Mouse (Mus musculus) thymus, adult 18-20 months (tissue): ENCODE measurements around the gene Praf2.
A peak's percentile ranks its signal among the peaks of the same experiment; 100 is the strongest.
"Not testable (repeated sequence)": the region's sequence is repeated elsewhere in the genome, so short reads cannot be mapped to it uniquely, and the experiment has no call there.

ENCODE experiments used
- DNase-seq, 2 experiments: peaks; one replicate each; pipeline ENCODE4 v3.0.0; 2022; ENCODE audit warnings: mixed read lengths in 2 of 2

Gene Praf2

DNA sequence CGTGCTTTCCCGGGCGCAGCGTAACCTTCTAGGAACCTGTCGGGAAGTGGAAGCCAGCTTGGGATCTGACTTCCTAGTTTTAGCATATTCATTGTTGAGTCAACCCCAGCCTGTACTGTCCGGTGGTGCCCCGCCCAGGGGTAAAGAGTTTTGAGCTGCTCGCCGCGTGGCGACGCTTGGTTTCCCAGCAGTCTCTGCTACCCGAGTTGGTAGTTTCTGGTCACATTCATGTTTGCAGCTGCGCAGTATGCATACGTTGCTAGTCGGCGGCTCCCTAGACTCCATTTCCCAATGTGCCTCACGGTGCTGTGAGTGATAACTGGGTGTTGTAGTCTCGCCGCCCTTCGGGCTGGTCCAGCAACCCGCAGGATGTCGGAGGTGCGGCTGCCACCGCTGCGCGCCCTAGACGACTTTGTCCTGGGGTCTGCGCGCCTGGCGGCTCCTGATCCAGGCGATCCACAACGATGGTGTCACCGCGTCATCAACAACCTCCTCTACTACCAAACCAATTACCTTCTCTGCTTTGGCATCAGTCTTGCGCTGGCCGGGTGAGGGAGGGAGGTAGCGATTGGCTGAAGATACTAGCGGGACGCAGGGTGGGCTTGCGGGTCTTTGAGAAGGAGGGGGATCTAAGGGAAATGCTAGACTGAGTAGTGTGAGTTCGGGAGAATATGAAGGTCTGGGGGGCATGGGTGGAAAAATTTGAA, at the start of gene Praf2:
Praf2 (plus strand) TSS at position 225 of the 707 bp plus-strand sequence.
- peak; percentile 60 to 69 for DNase-seq

DNA sequence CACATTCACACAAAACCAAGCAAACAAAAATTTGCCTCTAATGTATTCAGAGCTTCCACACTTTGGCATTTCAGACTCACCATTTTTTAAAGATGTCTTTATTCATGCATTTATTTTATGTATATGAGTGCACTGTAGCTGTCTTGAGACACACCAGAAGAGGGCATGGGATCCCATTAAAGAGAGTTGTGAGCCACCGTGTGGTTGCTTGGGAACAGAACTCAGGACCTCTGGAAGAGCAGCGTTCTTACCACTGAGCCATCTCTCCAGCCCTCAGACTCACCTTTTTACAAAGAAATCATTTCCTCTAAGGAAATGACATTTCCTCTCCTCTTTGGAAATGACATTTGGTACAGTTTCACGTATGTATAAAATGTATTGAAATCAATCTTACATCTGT, 49.3 kb upstream of the Praf2 start:
- no peak for DNase-seq

DNA sequence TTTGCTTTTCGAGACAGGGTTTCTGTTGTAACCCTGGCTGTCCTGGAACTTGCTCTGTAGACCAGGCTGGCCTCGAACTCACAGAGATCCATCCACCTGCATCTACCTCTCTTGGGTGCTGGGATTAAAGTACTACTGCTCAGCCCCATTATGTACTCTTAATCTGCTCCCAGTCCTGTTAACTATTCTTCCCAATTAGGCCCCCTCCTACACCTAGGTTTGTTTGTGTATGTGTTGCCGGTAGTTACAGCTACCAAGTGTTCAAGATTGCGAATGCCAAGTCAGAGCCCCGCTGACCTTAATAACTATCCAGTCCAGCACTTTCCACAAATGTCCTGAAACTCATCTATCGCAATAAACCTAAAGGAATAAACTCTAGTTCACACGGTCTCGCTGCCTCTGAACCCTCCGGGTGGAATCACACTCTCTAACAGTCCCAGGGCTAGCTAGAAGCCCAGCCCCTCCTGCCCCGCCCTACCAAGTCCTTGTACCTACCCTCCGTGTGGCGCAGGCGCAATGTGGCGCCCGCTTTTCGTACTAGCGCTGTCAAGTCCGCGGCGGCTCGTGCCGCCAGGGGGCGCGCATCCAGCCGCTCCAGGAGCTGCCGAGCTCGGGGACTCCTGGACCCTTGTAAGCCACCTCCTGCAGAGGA, 48.7 kb upstream of the Praf2 start:
- DNase-seq = peak; percentile 74 to 77

DNA sequence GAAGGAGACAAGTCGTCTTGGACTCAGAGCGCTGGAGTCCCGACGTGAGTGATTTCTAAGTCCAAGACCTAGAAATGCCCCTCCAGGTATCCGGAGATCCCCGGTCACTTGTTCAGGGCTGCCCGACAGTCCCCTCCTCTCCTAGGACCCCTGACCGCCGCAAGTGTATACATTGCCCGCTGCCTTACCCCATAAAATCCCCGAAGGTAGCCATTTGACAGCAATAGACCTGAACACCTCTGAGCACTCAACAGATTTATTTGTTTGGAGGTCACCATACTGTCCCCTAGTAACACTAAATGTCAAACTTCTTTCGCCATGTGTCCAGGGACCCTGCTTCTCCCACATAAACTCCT, 48.2 kb upstream of the Praf2 start:
- DNase-seq = no peak

DNA sequence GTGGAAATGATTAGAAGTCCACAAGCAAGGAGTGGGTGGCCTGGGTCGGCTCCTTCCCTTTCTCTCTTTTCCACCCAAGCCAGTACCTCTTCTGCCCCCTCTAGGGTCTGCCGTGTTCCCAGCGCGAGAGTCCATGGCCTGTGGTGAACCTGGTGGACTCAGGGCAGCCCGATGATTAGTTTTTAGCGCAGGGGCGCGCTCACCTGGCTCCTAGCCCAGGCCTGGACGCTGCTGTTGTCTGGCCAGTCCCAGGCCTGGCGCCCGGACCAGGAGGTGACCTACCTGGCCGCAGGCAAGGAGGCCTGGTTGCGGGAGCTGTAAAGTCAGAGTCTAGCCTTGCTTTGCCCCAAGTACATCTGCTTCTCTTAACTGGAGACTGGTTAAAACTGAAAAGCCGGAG, 47.4 kb upstream of the Praf2 start, which contains the start of gene Magix:
Magix (minus strand) TSS at position 388 of the 400 bp plus-strand sequence.
- no peak for DNase-seq

DNA sequence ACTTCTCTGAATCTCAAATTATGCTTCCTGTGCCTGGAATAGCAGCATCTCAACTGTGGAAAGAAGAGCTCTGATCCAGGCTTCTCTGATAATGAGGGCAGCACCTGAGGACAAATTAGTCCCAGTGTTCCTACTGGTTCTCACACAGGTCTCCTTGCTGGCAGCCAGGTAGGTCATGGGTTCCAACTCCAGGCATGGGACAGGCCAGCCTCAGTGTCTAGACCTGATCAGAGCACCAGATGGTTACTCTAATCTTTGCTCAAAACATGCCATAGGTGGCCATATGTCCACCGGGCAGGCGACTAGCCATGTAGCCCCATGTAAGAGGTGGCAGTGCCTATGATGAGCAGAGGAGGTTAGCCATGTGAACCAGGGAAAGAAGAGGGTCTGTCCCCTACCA, 39.9 kb upstream of the Praf2 start:
- DNase-seq = no peak

DNA sequence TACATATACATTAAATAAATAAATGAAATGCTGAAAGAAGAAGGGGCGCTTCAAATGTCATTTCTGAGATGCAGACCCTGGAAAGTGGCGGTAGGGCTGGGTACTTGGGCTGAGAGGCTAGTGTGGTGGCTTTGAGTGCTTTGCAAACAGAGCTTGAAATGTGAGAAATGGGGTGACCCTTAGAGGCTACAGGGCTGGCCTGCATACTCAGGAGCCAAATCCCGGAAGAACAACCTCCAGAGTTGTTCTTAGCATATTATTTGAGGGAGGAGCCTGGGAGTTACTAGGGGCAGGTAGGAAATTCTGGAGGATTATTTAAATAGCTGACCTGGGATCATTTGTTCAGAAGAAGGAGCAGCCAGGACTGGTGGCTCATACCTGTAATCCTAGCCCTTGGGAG, 37.8 kb upstream of the Praf2 start:
- no peak for DNase-seq

DNA sequence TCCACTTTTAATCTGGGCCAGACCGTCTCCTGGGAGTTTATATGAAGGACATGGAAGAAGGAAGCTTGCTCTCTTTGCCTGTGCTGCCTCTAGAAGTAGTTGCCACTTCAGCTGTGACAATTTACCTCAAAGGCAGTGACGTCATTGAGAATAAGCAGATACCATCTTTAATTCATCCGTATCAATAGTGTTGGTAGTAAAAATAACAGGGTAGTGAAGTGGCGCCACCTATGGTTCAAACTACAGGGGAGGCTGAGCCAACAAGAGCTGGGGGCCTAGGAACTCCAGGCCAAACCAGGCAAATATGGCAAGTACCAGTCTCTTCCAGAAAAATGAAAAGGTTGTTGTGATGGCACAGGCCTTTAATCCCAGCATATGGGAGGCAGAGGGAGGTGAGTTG, 35.4 kb upstream of the Praf2 start:
- no peak for DNase-seq

DNA sequence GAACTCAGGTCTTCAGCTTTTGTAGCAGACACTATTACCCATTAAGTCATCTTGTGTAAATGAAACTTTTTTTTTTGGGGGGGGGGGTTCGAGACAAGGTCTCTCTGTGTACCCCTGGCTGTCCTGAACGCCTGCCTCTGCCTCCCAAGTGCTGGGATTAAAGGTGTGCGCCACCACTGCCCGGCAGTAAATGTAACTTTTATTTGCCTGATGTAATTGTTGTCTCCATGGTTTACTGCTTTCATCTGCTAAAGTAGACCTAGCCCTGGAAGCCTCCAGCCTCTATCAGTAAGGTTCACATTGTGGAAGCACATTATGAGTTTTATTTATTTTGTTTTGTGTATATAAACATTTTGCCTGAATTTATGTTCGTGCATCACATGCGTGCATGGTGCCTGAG, 31.7 kb upstream of the Praf2 start:
- DNase-seq = no peak

DNA sequence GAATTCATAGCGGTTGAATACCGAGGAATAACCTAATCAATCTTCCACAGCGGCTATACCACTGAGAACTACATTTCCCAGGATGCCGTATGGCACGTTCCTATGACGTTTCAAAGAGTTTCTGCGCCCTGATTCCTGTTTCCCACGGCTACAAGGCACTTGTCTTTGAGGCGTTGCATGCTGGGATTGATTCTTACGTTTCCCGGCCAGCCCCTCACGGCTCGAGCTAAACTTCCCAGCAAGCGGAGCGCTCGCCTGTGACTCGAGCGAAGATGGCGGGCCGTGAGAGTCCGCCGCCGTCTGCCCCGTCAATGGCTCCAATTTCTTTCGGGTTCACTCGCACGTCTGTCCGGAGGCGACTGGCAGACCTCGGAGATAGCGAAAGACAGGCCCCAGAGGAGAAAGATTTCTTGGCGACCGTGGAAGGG, 31.3 kb upstream of the Praf2 start, which contains the start of gene Gpkow:
Gpkow (plus strand) TSS at position 178 of the 428 bp plus-strand sequence.
- DNase-seq = peak; percentile 70 to 79

DNA sequence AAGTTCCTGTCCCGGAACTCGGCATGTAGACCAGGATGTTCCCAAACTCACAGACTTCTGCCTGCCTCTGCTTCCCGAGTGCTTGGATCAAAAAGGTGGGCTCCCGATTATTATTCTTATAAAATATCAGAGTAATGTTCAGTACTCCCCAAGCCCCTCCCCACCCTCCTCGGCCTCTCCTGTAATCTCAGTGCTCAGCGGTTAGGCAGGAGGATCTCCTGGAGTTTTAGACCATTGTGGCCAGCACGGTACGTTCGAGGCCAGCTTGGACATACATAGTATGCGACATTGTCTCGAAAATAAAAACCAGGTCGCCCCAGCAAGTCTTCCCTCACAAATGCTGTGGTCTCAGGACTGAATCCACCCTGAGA, 14.5 kb upstream of the Praf2 start:
- not testable (repeated sequence) for DNase-seq

DNA sequence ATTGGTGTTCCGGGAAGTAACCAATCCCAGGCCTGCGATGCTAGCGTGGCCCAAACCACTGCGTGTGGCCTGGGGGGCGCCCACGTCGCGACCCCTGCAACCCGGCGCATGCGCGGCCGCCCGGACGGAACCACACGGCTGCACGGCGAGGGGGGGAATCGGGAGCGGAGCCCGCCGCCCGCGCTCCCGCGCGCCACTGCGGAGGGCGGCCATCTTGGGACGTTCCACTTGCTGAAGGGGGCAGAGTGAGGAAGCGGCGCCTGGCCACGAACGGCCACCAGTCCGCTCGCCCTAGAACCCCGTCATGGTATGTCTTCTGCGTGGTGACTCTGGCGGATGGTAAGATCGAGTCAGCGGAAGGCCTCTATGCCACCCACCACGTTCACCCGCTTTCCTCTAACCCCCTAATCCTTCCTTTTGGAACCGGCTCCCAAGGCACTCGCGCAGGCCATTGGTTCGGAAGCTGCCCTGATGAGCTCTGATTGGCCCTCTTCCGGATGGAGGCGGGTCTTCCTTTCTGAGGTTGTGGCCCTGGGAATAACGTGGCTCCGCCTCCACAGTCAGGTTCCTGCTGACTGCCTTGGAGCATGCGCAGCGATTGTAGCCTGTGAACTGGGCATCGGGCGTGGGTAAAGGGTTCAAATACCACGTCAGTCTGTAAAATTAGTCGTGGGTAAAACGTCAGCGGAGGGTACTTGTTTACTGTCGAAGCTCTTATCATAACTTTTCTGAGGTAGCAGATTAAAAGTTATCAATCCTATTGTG, 13.9 kb upstream of the Praf2 start, which contains the start of gene Wdr45:
Wdr45 (plus strand) TSS at position 199 of the 765 bp plus-strand sequence.
- DNase-seq = peak; percentile 80 to 92

DNA sequence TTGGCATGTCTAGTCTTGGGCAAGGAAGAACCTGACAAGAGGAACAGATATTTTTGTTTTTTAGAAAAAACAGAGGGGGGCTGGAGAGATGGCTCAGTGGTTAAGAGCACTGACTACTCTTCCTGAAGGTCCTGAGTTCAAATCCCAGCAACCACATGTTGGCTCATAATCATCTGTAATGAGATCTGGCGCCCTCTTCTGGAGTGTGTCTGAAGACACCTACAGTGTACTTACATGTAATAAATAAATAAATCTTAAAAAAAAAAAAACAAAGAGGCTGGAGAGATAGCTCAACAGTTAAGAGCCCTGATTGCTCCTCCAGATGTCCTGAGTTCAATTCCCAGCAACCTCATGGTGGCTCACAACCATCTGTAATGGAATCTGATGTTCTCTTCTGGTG, 12.2 kb upstream of the Praf2 start:
- DNase-seq = not testable (repeated sequence)

DNA sequence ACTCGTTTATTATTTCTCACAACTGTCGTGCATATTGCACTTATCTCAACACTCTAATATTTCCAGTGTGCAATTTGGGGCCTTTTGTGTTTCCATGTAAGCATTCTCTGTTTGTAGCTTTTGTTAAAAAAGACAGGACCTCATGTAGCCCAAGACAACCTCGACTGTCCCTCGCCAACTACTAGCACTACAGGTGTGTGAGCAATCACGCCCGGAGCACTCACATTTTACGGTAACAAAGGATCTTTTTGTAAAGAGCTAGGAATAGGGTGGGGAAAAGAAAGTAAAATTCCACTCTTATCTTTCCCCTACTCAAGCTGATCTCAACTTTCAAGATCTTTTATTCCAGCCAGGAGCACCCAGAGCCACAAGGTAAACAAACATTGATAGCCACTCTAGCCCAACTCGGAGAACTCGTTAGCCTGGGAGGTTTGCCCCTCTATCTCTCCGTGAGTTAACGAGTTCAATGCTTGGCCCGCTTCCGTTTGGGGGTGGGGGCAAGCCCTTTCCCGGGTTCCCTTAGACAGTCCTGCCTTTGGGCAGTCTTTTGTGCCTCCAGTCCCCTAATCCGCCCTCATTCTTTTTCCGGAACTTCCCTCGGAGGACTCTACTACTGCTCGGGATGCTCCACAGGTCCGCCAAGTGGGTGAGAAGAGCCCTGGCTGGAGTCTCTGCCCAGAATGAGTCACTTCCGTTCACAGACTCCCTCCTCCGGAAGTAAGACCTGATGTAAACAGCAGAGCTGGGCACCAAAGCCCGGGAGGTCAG, 6.5 kb upstream of the Praf2 start, which contains the start of gene Gm45208:
Gm45208 (plus strand) TSS at position 732 of the 768 bp plus-strand sequence.
- DNase-seq = peak; percentile 25 to 42

DNA sequence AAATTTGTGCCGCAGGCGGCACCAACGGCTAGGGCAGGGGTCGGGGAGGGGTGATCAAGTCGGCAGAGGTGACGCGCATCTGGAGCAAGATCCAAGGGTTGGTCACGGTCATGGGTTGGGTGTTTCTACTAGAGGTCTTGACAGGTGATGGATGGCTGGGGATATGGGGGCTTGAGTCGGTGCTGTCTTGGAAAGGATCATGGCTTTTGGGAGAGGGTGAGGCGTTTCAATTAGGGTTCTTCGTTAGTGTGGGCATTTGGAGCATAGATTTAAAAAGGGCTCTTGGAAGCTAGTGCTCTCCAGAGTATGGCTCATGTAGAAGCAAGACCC, 6.0 kb upstream of the Praf2 start:
- DNase-seq = peak in 1 of 2 experiments; percentile 57

DNA sequence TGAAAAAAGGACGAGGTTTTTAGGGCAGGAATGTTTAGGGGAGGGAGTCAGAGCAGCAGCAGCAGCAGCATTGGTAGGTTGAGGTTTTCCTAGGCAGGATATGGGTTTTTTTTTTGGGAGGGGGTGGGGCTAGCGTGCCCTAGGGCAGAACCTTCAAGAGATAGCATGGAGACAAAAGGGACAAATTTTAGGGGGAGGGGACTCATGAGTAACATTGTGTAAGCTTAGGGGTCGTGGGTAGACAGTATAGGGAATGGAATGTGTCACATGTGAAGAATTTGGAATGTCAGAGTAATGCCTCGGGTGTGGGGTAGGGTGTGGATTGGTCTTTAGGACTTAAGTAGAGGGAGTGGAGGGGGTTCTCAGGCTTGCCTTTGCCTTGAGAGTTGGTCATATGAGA, 5.5 kb upstream of the Praf2 start:
- DNase-seq = no peak

DNA sequence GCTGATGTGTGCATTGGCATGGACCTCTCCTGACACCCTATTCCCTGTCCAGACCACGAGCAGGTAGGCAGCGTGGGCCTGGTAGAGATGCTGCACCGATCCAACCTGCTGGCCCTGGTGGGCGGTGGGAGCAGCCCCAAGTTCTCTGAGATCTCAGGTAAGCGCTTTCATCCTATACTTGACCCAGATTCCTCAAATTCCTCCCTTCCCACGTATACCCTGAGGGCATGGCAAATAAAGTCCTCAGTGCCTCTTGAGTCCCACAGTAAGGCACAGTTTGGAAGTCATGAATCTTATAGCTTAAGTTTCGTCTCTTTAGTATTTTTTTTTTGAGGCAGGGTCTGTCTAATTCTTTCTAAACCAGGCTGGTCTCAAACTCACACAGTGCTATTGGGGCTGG, 4.1 kb upstream of the Praf2 start:
- DNase-seq = no peak

DNA sequence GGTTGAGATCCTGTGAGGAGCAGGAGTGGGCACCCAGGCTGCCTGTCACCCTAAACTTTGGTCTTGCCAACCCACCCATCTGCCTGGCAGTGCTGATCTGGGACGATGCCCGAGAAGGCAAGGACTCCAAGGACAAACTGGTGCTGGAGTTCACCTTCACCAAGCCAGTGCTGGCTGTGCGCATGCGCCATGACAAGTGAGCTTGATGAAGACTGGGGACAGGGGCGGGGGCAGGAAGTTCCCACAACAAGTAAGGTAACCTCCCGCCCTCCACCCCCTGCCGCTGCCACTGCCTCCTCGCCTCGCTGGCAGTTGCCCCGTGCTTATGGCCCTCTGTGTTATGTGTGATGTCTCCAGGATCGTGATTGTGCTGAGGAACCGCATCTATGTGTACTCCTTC, 2.4 kb upstream of the Praf2 start:
- no peak for DNase-seq

DNA sequence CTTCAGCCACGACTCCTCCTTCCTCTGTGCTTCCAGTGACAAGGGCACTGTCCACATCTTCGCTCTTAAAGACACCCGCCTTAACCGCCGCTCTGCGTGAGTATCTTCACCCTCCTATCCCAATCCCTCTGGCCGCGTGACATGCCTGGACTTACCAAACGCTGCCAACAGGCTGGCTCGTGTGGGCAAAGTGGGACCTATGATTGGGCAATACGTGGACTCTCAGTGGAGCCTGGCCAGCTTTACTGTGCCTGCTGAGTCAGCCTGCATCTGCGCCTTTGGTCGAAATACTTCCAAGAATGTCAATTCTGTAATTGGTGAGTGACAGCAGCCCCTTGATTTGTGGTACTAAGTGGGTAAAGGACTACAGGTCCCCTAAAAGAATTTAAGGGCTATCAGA, 1.1 kb upstream of the Praf2 start:
- no peak for DNase-seq

DNA sequence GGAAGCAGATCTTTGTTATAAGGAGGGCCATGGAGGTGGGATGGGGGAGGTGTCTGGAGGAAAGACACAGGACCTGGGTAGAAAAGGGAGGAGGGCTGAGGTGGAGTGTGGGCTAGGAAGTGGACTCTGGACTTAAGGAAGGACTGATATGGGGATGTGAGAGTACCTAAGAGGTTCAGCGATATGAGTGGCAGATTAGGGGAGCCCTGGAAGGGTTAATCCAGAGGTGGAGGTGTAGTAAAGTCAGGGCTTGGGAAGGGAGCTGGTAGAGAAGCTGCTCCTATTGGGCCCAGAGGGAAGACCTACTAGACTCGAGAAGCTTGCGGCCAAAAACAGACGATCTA, 655 bp downstream of the Praf2 start:
- no peak for DNase-seq

DNA sequence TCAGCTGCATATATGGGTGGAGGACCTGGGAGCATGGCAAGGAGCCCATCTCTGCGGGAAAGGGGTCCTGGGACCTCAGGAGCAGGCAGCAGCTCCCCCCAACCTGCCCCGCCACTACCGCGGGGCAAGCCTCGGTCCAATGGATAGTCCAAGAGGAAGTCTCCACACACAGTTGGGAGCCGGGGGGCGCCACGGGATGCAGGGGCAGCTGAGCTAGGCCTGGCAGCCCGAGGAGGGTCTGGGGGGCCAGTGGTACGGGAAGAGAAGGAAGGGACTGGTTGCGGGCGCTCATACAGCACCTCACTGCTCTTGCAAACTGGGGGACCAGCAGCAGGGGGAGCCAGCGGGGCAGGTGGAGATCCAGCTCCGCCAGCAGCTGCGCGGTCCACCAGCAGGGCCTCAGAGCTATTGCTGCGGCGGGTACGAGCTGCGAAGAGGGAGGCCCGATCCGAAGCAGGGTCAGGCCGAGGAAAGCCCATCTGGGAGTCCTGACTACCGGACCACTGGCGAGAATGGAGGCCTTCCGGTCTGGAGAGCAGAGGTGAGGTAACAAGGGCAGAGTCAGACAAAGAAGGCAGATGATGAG, 5.4 kb downstream of the Praf2 start:
- peak; percentile 52 to 53 for DNase-seq

DNA sequence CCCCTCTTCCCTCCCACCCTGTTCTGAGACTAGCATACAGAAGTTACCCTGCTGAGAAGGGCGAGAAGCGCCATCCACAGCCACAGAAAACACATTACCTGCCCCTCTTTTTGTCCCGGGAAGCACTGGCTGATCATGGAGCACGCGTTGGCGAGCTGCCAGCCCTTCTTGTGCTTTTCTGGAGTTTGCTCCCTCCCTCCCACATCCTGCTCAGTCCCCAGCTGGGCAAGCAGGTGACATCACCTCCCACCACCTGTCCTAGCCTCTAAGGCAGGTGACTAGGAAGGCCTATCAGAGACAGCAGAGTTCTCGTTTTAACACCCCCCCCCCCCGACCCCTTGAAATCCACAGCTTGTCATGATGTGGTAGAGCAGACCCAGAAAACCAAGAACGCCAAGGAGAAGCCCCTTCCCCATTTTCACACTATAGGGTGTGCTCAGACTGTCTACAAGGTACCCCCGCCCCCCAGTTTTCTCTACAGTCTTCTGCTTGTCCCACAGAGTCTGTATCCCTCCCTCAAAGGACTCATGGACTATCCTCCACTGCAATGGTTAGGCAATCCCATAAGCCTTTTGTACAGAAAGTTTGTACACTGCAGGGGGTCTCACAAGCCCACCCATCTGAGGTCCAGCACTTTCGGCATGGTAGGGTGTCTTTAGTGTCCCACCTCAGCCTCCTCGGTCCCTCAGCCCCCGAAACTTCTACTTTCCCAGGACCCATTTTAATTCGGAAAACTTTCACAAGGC, 11.3 kb downstream of the Praf2 start:
- DNase-seq = no peak
